14 mouse cellular contexts compared by ENCODE assay signal in genomic region chr17:67569865-67570264, GRCm38 (mm10).
"Had no signal": no experiment of that assay in that cellular context is flagged by ENCODE, and none has a peak within 500 bp of the region (broad histone marks: within the 10 kb centered on the region; RNA-seq: fewer than 3 reads in every experiment).

No protein-coding gene starts in this region.

- H3K27me3 ChIP-seq: kidney, embryonic 15.5 days; liver, embryonic 13.5 days; stomach, embryonic 15.5 days had no signal

- H3K9me3 ChIP-seq: kidney, embryonic 15.5 days; limb, embryonic 12.5 days; liver, embryonic 13.5 days; midbrain, embryonic 10.5 days; stomach, embryonic 15.5 days had no signal

- H3K27ac ChIP-seq: kidney, embryonic 15.5 days; limb, embryonic 12.5 days; liver, embryonic 13.5 days; midbrain, embryonic 10.5 days; stomach, embryonic 15.5 days had no signal

- H3K4me2 ChIP-seq: kidney, embryonic 15.5 days; limb, embryonic 12.5 days; liver, embryonic 13.5 days; stomach, embryonic 15.5 days had no signal

- H3K4me1 ChIP-seq: kidney, embryonic 15.5 days; liver, embryonic 13.5 days; stomach, embryonic 15.5 days had no signal

- H3K36me3 ChIP-seq: kidney, embryonic 15.5 days; limb, embryonic 12.5 days; liver, embryonic 13.5 days; midbrain, embryonic 10.5 days; stomach, embryonic 15.5 days had no signal

- H3K4me3 ChIP-seq: kidney, embryonic 15.5 days; limb, embryonic 12.5 days; liver, embryonic 13.5 days; midbrain, embryonic 10.5 days; stomach, embryonic 15.5 days had no signal

- DNase-seq: kidney, adult 2 months; kidney, postnatal 14 days; layer of hippocampus, adult 9-11 months; liver; liver, embryonic 13.5 days; liver, postnatal 0 days; right cerebral cortex, postnatal 14 days; thymus, adult 2 months; thymus, postnatal 25 days had no signal

- H3K9ac ChIP-seq: kidney, embryonic 15.5 days; limb, embryonic 12.5 days; liver, embryonic 13.5 days; liver, postnatal 0 days; stomach, embryonic 15.5 days had no signal

- ATAC-seq: liver, postnatal 0 days; midbrain, embryonic 16.5 days had no signal
